Mouse (Mus musculus) right cerebral cortex, adult 2 months (tissue): Measurements from ENCODE around the gene Scn2a.

Experiments
- DNase-seq, 2 experiments: peaks; one replicate each; pipeline ENCODE4 v3.0.0; 2021 to 2022; ENCODE audit warnings: low spot score in 2 of 2

Scn2a gene

DNA sequence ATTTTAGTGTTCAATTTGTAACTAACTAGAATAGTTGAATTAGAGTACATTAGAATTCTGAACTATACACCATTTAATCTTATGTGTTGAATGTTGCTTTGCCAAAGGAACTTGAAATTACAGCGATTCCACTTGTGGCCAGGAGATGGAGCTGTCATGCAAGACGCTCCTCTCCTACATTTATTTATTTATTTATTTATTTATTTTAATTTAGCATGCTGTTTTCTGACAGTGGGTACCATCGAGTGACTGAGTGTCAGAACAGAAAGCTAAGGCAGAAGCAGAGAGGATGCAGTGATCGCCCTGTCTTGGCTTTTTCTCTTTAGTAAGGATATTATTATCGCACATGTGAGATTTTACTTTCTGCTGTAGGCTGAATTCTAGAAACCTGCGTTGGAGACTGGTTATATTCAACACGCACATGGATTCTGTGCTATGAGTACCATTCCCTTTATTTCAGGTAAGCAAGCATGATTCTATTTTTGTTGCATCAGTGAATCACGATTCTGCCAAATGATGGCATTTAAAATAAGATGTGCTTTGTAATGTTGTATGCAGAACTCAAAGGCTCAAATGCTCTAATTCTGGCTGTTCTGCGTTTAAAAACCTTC is at the start of gene Scn2a:
TSS of gene Scn2a (plus strand) at position 216 of the 611 bp plus-strand sequence.
- peak; percentile 69 to 72 for DNase-seq

DNA sequence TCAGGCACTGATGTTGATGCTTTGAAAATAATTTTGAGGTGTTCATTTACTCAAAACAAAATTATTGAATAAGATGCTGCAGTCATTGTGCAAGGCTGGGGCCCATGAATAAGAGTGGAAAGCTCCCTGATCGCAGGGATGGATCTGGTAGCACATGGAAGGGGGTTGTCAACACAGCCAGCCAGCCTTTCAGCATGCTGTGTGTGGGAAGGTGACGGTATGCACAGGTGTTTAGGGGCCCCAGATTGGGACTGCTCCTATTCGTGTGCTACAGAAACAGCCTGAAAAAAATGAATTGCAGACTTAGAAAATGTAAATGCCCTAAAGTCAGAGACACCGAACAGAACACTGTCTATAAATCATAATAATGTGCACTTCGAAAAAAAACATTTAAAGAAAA is 32.9 kb upstream of the Scn2a start:
- DNase-seq, result peak; percentile 41 to 45

DNA sequence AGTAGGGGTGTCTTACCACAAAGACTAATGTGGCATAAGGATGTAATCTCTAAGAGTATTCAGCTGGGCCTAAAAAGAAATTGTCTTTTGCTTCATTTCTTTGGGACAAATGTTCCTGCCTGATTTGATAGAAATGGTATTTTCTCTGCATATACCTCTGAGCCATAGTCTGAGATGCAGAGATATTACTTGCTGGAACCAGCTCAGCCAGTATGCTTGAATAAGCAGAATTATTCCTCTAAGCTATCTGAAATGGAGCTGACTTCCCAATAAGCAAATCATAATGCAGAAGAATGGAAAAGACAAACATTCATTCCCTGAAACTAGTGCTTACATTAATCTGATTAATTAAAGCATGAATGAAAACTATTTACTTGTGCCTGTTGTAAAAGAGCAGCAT is 12.8 kb upstream of the Scn2a start:
- DNase-seq, result no peak

DNA sequence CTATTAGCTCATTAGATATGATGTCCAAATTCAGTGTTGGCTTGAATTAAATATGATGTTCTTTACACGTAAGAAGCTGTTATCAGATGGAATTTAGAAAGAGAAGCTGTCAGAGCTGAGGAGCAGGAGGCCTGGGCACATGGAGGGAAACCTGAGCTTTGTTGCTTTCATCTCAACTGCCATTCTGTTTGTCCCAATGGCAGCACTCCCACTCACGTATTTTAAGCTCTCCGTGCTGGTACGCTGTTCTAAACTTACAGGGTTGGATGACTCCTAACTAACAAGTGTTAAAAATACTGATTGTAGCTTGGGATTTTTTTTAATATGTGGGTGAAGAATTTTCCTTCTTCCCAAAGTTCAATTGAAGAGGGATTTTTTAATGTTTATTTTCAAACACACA is 8.7 kb upstream of the Scn2a start:
- DNase-seq, result no peak

- no peak for DNase-seq
Observed at GRCm38 (mm10) chr2:65619781-65620180, 790 bp upstream of the Scn2a start.

DNA sequence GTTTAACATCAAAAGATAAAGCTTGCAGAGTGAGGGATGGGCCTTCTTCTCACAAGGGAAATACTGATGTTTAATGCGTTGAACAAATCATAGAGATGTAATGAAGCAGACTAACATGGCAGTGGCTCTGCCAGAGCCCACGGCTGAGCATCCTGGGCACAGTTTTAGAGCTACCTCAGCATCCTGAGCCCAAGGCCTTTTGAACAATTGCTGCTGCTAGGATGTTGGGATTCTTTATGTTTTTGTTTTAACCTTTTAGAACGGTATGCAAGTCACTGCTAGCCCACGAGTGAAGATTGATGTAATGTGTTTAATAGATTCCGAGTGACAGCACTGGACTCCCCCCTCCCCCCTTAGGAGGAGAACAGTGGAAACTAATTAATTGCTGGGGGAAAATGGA is 683 bp downstream of the Scn2a start:
- DNase-seq, result peak; percentile 26 to 27

- no peak for DNase-seq
Observed at GRCm38 (mm10) chr2:65621838-65622237, 1.3 kb downstream of the Scn2a start.

DNA sequence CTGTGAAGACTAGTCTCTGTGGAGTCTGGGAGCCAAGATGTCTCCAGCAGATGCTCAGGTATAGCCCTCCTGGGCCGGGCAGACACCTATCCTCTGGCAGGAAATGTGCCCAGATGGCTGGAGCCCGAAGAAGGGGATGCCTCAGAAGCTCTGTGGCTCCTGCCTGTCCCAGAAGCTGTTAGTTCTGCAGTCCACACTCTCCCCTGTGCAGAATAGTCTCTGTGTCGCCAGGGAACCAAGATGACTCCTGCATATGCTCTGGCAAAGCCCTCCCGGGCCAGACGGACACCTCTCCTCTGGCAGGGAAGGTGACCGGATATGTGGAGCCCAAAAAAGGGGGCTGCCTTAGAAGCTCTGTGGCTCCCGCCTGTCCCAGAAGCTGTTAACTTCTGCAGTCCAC is 32.1 kb downstream of the Scn2a start:
- no peak for DNase-seq

DNA sequence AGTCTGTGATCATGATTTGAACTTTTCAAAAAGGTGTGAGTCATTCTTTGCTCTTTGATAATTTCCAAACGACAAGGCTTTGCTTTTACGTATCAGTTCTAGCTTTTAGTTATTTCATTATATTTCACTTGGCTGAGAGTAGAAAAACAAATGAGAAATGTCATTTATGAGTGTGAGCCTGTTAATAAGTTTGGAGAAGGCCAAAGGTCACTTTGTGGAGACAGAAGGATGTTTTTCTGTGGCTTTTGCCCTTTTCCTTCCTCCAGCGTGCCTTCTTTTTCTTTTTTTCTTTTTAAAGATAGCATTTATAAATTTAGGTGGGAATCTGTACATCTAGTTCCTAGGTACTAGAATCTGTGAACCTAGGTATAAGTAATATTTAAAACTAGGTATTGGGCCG is 36.5 kb downstream of the Scn2a start:
- DNase-seq, result no peak

DNA sequence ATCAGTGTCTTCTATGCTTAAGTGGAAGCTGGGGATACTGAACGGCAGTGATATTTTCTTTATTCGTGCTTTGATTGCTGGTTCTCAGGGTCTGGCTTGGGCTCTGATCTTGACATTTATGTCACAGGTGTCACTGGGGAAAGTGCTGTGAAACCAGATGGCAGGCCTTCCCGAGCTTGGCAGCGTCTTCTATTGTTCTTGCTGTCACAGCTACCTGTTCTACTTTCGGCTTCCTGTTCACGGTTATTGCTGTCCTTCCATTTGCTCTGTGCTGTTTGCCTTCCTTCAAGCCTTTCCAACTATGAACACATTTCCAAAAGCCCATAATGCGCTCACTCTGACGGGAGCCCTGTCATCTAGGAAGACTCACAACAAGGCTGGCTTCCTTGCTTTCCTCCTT is 37.9 kb downstream of the Scn2a start:
- no peak for DNase-seq

DNA sequence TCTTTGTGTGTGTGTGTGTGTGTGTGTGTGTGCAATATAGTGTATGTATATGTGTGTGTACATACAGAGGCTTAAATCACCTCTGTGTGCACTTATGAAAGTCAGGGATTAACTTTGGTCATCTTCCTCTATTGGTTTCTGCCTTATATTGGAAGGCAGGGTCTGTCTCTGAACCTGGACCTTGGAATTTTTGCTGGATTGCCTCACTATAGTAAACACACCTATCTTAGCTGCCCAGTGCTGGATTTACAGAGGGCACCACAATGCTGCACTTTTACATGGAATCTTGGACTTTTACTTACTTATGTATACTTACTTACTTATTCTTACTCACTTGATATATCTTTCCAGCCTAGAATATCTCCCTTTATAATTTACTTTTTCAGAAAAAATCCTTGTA is 43.3 kb downstream of the Scn2a start:
- DNase-seq, result no peak

DNA sequence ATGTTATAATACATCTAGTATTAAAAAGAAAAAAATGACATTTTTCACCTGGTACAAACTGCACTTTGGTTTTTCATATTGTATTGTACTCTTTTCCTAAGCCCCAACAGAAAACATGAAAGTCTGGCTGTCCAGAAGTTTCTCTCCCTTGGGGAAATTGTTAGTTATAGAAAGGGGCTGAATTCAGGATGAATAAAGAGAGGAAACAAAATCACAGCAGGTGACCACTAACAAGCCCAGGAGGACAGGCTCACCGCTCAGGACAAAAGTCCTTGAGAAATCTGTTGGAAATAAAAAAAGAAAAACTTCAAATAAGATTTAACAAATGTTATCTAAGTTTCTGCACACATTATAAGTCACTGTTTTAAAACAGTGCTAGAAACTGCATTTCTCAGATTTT is 43.9 kb downstream of the Scn2a start:
- DNase-seq, result no peak

DNA sequence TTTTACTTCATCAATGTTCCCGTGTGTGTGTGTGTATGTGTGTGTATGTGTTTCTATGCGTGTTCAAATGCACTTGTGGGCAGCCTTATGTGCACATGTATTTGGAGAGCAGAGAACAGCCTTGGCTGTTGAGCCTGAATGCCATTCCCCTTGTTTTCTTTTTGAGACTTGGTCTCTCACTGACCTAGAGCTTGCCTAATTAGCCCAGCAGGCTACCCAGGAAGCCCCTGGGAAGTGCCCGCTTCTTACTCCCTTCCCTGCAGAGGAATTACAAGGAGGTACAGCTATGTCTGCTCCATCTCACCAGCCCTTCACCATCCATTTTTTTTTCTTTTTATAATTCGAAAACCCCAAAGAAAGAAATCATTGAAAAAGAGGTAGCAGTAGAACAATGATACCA is 44.6 kb downstream of the Scn2a start:
- no peak for DNase-seq

GRCm38 (mm10) chr2:65667590-65668436 is 47.2 kb downstream of the Scn2a start:
- no peak for DNase-seq

DNA sequence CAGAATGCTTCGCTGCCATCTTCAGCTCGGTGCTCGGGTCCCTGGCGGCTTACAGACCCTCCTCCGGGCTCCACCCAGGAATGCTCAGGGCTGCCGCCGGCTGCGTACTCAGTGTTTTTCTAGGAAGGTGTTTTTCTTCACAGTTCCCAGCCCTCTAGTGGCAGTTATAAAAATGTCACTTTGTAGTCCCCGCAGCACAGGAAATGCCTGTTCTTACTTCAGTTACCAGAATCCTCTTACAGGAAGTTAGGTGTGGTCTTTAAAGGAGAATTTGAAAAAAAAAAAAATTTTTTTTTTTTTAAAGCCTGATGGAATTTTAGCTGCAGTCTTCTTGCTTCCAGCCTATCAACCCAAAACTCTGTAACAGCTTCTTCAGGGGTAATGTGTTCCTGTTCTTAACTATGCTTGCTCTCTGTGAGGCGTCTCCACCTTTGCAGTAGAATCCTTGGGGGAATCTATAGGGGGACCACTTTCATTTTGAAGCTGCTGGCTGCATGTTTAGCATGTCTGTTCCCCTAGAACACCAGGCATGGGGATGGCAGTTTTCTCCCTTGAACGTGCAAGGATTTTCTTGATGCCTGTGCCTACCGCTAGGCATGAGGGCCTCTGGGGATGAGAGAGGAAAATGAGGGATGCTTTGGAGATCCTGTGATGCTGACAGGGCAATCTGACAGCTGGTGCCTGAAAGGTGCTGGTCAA is 48.0 kb downstream of the Scn2a start:
- peak; percentile 80 to 85 for DNase-seq

GRCm38 (mm10) chr2:65669561-65669960 is 49.0 kb downstream of the Scn2a start:
- peak; percentile 40 to 43 for DNase-seq

- peak; percentile 41 to 53 for DNase-seq
Observed at GRCm38 (mm10) chr2:65670153-65670817, 49.7 kb downstream of the Scn2a start.

GRCm38 (mm10) chr2:65679621-65680020 is 59.0 kb downstream of the Scn2a start:
- no peak for DNase-seq

- DNase-seq, result peak in 1 of 2 experiments; percentile 47
Observed at GRCm38 (mm10) chr2:65685151-65685550, 64.6 kb downstream of the Scn2a start.

- peak; percentile 62 to 67 for DNase-seq
Observed at GRCm38 (mm10) chr2:65690456-65691184, 70.0 kb downstream of the Scn2a start.

DNA sequence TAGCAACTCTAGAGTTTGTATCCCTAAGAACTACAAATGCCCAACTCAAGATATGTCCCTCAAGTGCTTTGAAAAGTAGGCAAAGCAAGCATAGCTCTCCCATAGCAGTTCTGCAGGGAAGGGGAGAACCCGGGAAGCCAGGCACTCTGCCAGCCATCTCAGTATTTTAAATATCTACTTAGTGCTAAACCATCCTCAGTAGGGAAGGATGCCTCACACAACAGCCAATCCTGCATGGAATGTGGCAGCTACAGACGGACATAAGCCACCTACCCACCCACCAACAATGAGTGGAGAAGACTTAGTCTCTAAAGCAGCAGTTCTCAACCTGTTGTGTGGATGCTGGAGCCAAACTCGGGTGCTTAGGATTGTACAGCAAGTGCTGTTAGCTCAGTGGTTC is 73.9 kb downstream of the Scn2a start:
- DNase-seq, result no peak
